Mouse (Mus musculus): Measurements from ENCODE around the gene Dynll2.
A peak's percentile ranks its signal among the peaks of the same experiment; 100 is the strongest.
"Not testable (repeated sequence)": the region's sequence is repeated elsewhere in the genome, so short reads cannot be mapped to it uniquely, and the experiment has no call there.

Gene Dynll2

GRCm38 (mm10) chr11:87987861-87988260 lies 528 bp upstream of the Dynll2 start:
- DNase-seq (ENCODE audit: low spot score): no peak

DNA sequence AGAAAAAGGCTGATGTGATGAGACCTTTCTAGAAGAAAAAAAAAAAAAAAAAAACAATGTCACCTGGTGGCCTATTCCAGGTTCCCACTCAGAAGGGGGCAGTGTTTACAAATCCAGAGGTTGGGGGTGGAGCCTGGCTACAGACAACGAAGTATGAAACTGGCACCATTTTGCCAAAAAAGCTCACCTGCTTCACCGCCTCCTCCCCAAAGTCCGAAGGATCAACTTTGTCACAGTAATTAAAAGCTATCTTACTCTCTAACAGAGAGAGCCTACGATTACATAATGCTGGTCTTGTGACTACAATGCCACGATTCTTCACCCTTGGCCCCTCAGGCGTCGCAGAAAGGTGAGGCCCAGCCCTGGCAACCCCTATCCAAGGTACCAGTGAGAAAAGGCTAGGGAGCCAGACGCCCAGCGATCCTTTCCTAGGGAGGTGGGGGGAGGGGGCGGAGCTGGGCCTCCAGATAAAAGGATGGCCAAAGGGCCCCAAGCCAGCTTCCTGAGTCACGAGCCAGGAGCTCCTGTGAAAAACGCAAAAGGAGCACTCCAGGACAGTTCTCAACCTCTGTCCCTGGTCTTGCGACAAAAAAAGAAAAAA lies 1.1 kb downstream of the Dynll2 start:
- DNase-seq (ENCODE audit: low spot score): peak; percentile 59

DNA sequence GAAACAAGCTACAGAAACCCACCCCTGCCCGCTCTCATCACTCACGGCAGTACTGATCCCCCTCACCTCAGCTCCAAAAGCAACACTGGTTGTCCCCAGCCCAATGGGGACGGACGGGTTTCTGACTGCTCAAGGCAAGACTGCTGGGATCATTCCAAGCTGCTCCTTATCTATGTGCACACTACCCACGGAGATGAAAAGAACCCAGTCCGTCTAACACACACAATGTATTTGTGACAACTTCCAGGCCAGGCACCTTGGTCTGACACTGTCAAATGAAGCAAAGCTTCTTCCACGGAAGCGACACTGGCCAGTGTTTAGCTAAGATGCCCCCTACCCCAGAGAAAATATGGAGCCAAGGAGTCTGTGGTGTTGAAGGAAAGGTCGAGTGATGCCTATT lies 1.7 kb downstream of the Dynll2 start:
- DNase-seq (ENCODE audit: low spot score): no peak

DNA sequence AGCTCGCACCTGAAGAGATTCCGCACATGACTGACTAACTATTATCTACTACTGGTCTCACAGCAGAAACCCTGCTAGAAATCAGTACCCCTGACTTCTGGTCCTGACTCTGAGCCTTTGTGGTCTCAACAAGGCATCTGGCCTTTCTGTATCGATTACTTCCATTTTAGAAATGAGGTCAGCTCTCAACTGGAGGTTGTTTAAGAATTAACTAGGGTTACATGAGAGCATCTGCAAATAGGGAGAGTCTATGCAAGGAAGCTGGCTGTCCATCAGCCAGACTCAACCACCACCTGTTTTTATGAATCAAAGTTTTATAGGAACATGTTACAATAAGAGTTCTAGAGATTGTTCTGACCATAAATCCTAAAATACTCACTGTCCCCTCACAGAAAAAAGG lies 2.8 kb downstream of the Dynll2 start:
- no peak for DNase-seq (ENCODE audit: low spot score)

DNA sequence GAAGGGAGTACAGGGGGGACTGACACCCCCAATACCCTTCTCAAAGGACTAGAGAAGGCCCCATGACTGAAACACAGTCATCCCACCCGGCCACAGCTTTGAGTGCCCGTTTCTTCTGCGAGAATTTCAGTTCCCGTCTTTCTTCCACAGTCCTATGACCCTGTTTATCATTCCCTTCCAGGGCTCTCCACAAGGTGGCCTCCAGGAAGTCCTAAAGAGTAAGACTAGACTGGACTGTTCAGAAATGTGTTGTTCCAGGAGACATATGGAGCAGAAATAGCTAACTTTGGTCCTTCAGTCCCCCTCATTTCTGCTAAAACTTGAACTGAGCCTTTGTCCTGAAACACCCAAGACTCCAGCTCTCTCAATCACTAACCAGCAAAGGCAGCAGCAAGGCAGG lies 8.4 kb downstream of the Dynll2 start:
- no peak for DNase-seq (ENCODE audit: low spot score)

DNA sequence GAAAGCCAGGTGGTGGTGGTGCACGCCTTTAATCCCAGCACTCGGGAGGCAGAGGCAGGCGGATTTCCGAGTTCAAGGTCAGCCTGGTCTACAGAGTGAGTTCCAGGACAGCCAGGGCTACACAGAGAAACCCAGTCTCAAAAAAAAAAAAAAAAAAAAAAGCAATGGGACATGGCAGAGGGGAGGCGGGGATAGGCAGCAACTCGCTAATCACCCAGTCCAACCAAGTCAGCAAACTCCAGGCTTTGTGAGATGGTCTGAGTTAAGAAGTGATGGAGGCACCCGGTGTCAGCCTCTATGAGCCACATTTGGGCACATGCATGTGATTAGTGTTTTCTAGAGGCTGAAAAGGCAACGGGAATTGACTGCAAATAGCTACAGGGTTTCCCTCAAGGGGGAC lies 10.3 kb downstream of the Dynll2 start:
- DNase-seq (ENCODE audit: low spot score): not testable (repeated sequence)

GRCm38 (mm10) chr11:87974477-87975181 lies 12.7 kb downstream of the Dynll2 start:
- peak; percentile 51 for DNase-seq (ENCODE audit: low spot score)

GRCm38 (mm10) chr11:87973559-87974305 lies 13.6 kb downstream of the Dynll2 start:
- no peak for DNase-seq (ENCODE audit: low spot score)

DNA sequence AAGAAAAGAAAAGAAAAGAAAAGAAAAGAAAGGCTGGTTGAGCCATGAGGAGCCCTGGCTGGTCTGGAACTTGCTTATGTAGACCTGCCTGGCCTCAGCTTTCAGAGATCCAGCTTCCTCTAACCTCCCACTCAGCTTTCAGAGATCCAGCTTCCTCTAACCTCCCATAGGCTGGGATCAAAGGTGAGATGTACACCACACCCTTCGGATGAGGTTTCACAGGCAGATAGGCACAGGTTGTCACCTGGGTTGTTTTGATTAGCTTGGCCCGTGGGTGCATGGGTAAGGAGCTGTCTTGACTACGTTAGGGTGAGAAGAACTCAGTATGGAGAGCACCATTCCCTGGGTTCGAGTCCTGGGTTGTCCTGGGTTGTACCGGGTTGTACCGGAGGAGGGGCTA lies 14.5 kb downstream of the Dynll2 start:
- DNase-seq (ENCODE audit: low spot score): no peak

DNA sequence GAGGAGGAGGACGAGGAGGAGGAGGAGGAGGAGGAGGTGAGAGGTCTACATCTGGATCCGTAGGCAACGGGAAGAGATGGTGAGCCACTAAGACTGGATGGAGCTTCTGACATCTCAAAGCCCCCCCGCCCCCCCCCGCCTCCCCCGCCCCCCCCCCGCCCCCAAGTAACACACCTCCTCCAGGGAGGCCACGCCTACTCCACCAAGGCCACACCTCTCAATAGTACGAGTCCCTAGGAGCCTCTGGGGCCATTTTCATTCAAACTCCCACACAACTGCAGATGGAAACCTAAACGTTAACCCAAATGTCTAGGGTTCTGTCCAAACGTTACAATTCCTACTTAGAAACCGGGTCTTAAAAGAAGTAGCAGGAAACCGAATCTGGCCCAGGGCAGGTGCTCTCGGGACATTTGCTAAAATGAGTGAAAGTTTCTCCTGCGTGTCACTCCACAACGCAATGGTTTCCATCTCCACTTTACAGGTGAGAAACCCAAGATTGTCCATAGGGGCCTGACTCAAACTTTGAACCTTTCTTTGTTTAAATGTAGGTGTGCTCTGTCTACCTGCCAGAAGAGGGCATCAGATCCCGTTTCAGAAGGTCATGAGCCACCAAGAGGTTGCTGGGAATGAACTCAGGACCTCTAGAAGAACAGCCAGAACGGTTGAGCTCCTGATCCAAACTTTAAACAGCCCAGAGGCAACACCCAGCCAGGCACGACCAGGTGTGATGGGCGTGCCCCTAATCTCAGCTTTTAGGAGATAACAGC lies 18.8 kb downstream of the Dynll2 start:
- DNase-seq (ENCODE audit: low spot score): no peak

DNA sequence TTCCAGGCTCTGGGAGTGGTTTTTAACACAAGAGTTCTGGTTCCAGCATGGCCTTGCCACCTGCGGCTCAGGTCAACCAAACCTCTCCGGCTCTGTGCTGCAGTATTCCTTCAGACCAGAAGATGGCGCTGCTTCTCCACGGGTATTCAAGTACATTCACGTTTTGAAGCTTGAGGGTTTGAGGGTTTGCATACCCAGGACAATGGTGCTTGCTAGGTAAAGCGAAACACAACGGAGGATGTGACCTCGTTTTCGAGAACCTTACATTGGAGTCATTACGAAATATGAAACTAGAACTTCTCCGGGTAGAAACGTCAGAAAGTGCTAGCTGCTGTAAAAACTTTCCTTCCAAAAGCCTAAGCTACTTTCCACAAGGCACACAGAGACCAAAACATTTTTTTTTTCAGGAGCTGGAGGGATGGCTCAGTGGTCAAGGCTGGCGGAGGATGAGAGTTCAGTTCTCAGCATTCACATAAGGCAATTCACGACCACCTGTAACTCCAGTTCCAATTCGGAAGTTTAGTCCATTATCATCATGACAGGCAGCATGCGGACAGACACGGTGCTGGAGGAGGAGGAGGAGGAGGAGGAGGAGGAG lies 19.5 kb downstream of the Dynll2 start:
- DNase-seq (ENCODE audit: low spot score): peak; percentile 86

GRCm38 (mm10) chr11:87966214-87966613 lies 21.1 kb downstream of the Dynll2 start:
- DNase-seq (ENCODE audit: low spot score): no peak

DNA sequence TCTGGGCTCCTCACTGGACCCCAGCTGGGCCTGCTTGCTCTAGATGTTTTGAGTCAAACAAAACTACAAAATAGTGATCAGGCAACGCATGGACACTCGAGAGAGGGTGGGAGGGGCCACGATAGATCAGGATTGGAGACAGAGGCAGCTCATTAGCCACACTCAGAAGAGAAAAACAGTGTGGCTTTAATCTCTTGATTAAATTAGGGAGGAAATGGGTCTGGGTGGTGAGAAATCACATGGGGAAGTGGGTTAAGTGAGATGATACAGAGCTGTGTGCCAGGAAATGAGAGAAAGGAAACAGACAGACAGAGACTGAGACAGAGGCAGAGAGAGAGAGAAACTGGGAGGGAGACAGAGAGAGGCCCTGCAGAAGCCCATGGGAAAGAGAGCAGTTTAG lies 22.0 kb downstream of the Dynll2 start:
- no peak for DNase-seq (ENCODE audit: low spot score)

DNA sequence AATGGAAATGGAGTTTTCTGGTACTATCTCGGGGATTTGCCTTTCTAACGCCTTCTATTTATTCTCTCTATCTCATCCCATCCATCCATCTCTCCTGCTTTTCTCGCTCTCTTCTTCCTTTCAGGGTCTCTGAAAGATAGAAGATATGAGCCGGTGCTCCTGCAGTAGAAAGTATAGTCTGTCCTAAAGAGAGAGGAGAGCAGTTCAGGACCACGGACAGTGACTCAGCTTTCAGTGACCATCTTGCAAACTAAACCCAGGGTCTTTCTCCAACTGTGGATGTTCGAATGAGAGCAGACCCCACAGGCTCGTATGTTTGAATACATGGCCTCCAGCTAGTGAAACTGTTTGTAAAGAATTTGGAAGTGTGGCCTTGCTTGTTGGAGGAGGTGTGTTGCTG lies 30.3 kb downstream of the Dynll2 start:
- DNase-seq (ENCODE audit: low spot score): no peak

DNA sequence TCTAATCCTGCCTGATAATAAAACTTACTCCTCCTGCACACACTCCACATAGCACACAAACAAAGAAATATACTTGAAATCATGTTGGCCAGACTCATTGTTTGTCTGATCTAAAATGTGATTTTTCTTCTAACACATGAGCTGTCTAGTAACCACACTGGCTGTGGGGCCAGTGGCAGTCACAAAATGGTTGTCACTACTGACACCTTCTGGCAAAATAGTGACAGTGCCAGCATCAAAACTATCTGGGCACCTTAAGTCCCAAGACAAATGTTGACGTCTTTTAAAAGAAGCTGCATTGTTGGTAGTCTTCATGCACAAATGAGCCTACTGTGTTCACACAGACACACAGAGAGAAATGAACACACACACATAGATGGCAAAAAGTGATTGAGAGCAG lies 32.2 kb downstream of the Dynll2 start:
- DNase-seq (ENCODE audit: low spot score): no peak

DNA sequence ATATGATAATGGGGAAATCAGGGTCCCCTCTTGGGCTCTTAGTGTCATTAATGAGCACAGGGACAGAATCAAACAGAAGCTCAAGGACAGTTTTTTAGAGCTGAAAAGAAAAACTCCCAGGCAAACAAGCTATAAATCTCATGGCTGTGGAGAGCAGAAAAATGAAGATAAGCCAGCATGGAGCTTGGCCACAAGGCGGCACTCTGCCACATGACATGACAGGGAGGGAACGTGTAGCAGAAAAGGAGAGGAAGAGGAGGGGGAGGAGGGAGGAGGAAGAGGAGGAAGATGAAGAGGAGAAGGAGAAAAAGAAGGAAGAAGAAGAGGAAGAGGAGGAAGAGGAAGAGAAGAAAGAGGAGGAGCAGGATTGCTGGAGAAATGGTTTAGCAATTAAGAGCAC lies 37.3 kb downstream of the Dynll2 start:
- DNase-seq (ENCODE audit: low spot score): no peak

DNA sequence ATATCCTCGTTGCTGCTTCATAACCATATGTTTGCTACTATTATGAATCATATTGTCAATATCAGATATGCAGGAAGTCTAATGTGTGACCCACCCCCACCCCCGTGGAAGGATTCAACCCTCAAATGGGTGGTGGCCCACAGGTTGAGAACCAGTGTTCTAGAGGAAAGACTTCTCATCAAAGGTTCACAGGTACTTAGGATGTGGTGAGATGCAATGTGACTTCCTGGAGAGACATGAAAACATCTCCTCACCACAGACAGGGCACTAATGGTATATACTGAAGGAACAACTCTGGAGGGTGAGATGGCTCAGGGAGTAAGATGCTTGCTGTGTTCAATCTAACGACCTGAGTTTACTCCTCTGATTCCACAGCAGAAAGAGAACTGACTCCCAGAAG lies 51.9 kb downstream of the Dynll2 start:
- peak; percentile 5 for DNase-seq (ENCODE audit: low spot score)

DNA sequence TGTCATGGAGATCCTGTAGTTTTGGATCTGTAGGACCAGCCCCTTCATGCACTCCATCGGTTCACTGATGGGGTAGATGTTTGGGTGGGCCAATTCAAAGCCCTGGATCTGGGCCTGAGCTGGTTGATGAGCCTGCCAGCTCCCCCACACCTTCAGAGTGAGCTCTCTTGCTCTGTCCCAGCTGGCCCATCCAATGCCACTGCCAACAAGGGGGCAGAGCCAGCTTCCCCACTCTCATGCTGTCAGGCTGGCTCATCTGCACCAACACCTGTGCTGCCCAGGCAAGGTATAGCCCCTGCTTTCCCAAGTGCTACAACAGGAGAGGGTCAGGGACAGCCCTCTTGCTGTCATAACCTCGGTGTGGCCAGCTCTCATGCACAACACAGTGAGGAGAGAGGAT lies 53.6 kb downstream of the Dynll2 start:
- no peak for DNase-seq (ENCODE audit: low spot score)

DNA sequence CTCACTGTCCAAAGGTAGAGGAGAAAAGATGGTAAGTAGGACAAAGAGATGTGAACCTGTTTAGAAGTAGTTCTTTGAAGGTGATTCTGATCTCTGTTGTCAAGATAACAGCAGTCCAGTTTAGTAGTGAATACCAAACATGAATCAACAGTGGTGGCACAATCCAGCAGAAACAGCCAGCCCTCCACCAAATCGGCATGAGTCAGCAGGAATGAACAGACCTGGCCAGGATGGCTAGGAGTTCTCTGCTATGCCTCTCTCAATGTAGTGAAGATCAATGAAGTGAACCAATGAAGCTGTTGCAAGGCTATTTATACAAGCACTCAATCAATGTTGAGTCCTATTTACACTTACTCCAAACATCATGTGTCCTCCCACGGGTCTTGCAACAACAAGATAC lies 57.0 kb downstream of the Dynll2 start:
- DNase-seq (ENCODE audit: low spot score): no peak
